ENCODE assay signal across 23 mouse cellular contexts in genomic region chr5:125015576-125015975, GRCm38 (mm10). TPM values are rescaled to one million over a fixed set of nuclear protein-coding genes. Genes with fewer than 3 reads are reported as not detected.
DNase-seq lines count a peak whose midpoint lies in the region; TF ChIP-seq lines count a peak whose summit lies in the region.
"Had no signal": no experiment of that assay in that cellular context is flagged by ENCODE, and none has a peak within 500 bp of the region (broad histone marks: within the 10 kb centered on the region; RNA-seq: fewer than 3 reads in every experiment).

No protein-coding gene starts in this region.

- TF ChIP-seq POLR2A in lung, adult 2 months (IDR thresholded peaks at IDR 0.05; ENCODE audit: borderline replicate concordance, extremely low read depth, low read depth, low read length), result no peak
- TF ChIP-seq POLR2A in myocyte (IDR thresholded peaks at IDR 0.05; ENCODE audit: insufficient read length, low read depth), result no peak

- H3ac ChIP-seq in myocyte (ENCODE audit: control insufficient read depth, insufficient read length), result no peak overlapping the region

- DNase-seq in cerebellum, adult 9-11 months, result peak; percentile 26
- no peak for DNase-seq in cerebellum, adult 18-20 months
- no peak for DNase-seq in gastrocnemius, adult 2 months
- DNase-seq in gastrocnemius, postnatal 4 days (ENCODE audit: low spot score in 2 of 2), result no peak
- peak; percentile 28 for DNase-seq in lung, adult 2 months
- DNase-seq in lung, postnatal 4 days, result no peak
- DNase-seq: adrenal gland, postnatal 25 days; heart, postnatal 4 days; kidney, adult 18-20 months; kidney, postnatal 4 days; liver, postnatal 0 days; right cerebral cortex, adult 18-20 months; right cerebral cortex, postnatal 4 days had no signal

- H3K4me3 ChIP-seq in gastrocnemius, adult 2 months, result no peak overlapping the region
- H3K4me3 ChIP-seq in lung, adult 2 months (replicated peaks; ENCODE audit: extremely low read depth, low read depth, low read length), result no peak overlapping the region
- H3K4me3 ChIP-seq in myocyte, result no peak overlapping the region
- H3K4me3 ChIP-seq: forebrain, embryonic 10.5 days; heart, embryonic 10.5 days; neural tube, embryonic 15.5 days; stomach, embryonic 15.5 days had no signal

- no peaks in the 10 kb centered on the region for H3K79me2 ChIP-seq in myocyte (ENCODE audit: control insufficient read depth, insufficient read depth)

- no peaks in the 10 kb centered on the region for H3K4me1 ChIP-seq in lung, adult 2 months (ENCODE audit: control insufficient read depth, insufficient read depth, low read length)
- H3K4me1 ChIP-seq: stomach, embryonic 15.5 days had no signal

- peaks cover 19% of the 10 kb centered on the region for H3K36me3 ChIP-seq in myocyte (ENCODE audit: control insufficient read depth, insufficient read depth)

- intact Hi-C loops in gastrocnemius, adult 2 months (cut with DNase I), result loop anchor here (2.0 kb wide), 1 partner anchor 107 kb away; no protein-coding TSS in a partner anchor

- H3K4me2 ChIP-seq in myocyte (ENCODE audit: low read depth), result no peak overlapping the region
- H3K4me2 ChIP-seq: hindbrain, embryonic 14.5 days; liver, embryonic 11.5 days; midbrain, embryonic 11.5 days; neural tube, embryonic 15.5 days; stomach, embryonic 15.5 days had no signal

- no peaks in the 10 kb centered on the region for H3K27me3 ChIP-seq in myocyte (ENCODE audit: control insufficient read depth, insufficient read depth, insufficient read length)
- H3K27me3 ChIP-seq: neural tube, embryonic 15.5 days; stomach, embryonic 15.5 days had no signal

- TF ChIP-seq CTCF in gastrocnemius, adult 2 months (IDR thresholded peaks at IDR 0.05), result no peak
- no peak for TF ChIP-seq CTCF in lung, adult 2 months (IDR thresholded peaks at IDR 0.05; ENCODE audit: insufficient read depth, low read length)

- 69% methylated on average over 9 of the region's 9 CpGs for WGBS in lung, adult 2 months

- H3K27ac ChIP-seq in gastrocnemius, adult 2 months, result 0 out of 2 replicates have a peak overlapping the region, but pooled peaks have one; percentile 4
- H3K27ac ChIP-seq: heart, embryonic 10.5 days; hindbrain, embryonic 14.5 days; neural tube, embryonic 15.5 days; stomach, embryonic 15.5 days had no signal

TF ChIP-seq in myocyte, 11 proteins besides CTCF, POLR2A, EP300 and RAD21:
- TF ChIP-seq TCF12 (IDR thresholded peaks at IDR 0.05; ENCODE audit: insufficient read depth, poor library complexity, severe bottlenecking), result no peak
- peak; percentile 33 for TF ChIP-seq POLR2AphosphoS2 (IDR thresholded peaks at IDR 0.05; ENCODE audit: insufficient read length, low read depth)
- no peak for TF ChIP-seq MYOD1 (IDR thresholded peaks at IDR 0.05; ENCODE audit: control insufficient read depth in 1 of 3, insufficient read length in 2 of 3, low read depth in 2 of 3)
- no peak for TF ChIP-seq USF1 (IDR thresholded peaks at IDR 0.05; ENCODE audit: low read depth)
- TF ChIP-seq MYOG (IDR thresholded peaks at IDR 0.05; ENCODE audit: control insufficient read depth in 1 of 3, insufficient read depth in 1 of 3, insufficient read length in 2 of 3, low read depth in 2 of 3), result no peak

RNA-seq across cellular contexts. Expression of gene Rflna, which starts 12.6 kb away (rescaled TPM):
- total RNA-seq in gastrocnemius, adult 2 months (2021), result not detected
- total RNA-seq in gastrocnemius, postnatal 4 days (2021), result 1 to 10 TPM; 2.0 to 2.3 TPM
- polyA plus RNA-seq in lung, adult 2 months (2012; rRNA removed), result 20.2 and 26.0 TPM in 2 replicates
- 0.32 TPM for polyA plus RNA-seq in myocyte (2012; fragmentation: generic; extraction: Trizol)
- total RNA-seq: granulocyte monocyte progenitor cell, adult 5-6 weeks; megakaryocyte progenitor cell, adult 5-6 weeks had no signal

Comparison
In these comparisons a context has a peak if more than half of its experiments do, and no peak if none do; other contexts are left out.
1. DNase-seq: peak in cerebellum, adult 9-11 months (single experiment) and lung, adult 2 months (single experiment); none in cerebellum, adult 18-20 months (0 of 2), gastrocnemius, adult 2 months (single experiment), gastrocnemius, postnatal 4 days (0 of 2) and lung, postnatal 4 days (0 of 2).